Mouse (Mus musculus): Measurements from ENCODE around the gene Angptl8. TPM values are rescaled to one million over a fixed set of nuclear protein-coding genes. Genes with fewer than 3 reads are reported as not detected.
A peak's percentile ranks its signal among the peaks of the same experiment; 100 is the strongest.

The Angptl8 gene
- polyA plus RNA-seq, 1 experiment from 2014 or later, result 2.8 TPM

DNA sequence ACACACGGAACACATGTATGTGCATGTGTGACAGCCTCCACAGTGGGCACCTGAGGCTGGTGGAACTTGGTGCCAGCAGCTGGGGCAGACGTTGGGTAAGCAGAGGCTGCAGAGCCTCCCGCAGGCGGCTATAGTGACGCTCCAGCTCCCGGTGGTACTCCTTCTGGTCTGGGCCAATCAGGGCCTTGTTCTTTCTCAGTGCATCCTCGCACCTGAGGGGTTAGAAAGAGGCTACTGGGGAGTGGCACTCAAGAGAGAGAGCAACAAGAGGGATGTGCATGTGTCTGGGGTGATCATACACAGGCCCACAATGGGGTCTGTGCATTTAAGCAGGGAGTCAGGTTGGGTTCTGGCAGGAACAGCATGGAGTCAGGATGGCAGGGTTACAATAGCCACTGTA, 34.2 kb upstream of the Angptl8 start:
- 77% methylated on average over 7 of the region's 7 CpGs for WGBS
- ATAC-seq (ENCODE audit: insufficient number of reproducible peaks, insufficient read depth, low FRiP score, low read depth), result no peak
- Histone ChIP-seq H3K4me3 (ENCODE audit: low read depth, low read length) (no peak overlapping the region), H3K9me3 (ENCODE audit: control insufficient read depth, low read depth, low read length) (no peaks in the 10 kb centered on the region), H3K27ac (ENCODE audit: low read length) (no peak overlapping the region), H3K4me1 (ENCODE audit: control insufficient read depth, insufficient read depth, low read length) (peaks cover 20% of the 10 kb centered on the region), H3K36me3 (ENCODE audit: control insufficient read depth, insufficient read depth, low read length) (peaks cover 16% of the 10 kb centered on the region), H3K9ac (replicated peaks; ENCODE audit: low read depth, low read length) (no peak overlapping the region), H3K27me3 (ENCODE audit: control insufficient read depth, insufficient read depth, low read length) (no peaks in the 10 kb centered on the region), H3K4me2 (replicated peaks; ENCODE audit: low read depth, low read length) (no peak overlapping the region)

DNA sequence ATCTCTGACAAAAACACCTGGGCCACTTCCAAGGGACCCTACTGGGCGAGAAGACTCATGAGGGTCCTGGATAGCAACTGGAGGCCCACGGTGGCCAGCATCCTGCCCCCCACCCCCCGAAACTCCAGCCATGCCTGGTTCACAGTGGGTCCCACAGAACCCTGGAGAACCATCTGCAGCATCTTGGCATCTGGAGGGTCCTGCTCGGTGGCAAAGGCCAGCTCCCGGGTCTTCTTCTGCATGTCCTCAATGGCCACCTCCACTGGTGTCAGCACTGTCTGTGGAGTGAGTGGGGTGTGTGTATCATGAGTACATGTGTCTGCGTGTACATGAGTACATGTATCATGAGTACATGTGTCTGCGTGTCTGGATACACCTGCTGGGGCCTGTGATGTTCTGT, 33.7 kb upstream of the Angptl8 start:
- no peak overlapping the region for H3K4me3 ChIP-seq (ENCODE audit: low read depth, low read length)
- WGBS, result 91% methylated on average over 7 of the region's 7 CpGs
- H3K9me3 ChIP-seq (ENCODE audit: control insufficient read depth, low read depth, low read length), result no peaks in the 10 kb centered on the region
- no peak overlapping the region for H3K4me2 ChIP-seq (replicated peaks; ENCODE audit: low read depth, low read length)
- ATAC-seq (ENCODE audit: insufficient number of reproducible peaks, insufficient read depth, low FRiP score, low read depth), result no peak
- H3K27me3 ChIP-seq (ENCODE audit: control insufficient read depth, insufficient read depth, low read length), result no peaks in the 10 kb centered on the region
- peaks cover 15% of the 10 kb centered on the region for H3K4me1 ChIP-seq (ENCODE audit: control insufficient read depth, insufficient read depth, low read length)
- no peak overlapping the region for H3K9ac ChIP-seq (replicated peaks; ENCODE audit: low read depth, low read length)
- H3K27ac ChIP-seq (ENCODE audit: low read length), result no peak overlapping the region
- peaks cover 16% of the 10 kb centered on the region for H3K36me3 ChIP-seq (ENCODE audit: control insufficient read depth, insufficient read depth, low read length)

DNA sequence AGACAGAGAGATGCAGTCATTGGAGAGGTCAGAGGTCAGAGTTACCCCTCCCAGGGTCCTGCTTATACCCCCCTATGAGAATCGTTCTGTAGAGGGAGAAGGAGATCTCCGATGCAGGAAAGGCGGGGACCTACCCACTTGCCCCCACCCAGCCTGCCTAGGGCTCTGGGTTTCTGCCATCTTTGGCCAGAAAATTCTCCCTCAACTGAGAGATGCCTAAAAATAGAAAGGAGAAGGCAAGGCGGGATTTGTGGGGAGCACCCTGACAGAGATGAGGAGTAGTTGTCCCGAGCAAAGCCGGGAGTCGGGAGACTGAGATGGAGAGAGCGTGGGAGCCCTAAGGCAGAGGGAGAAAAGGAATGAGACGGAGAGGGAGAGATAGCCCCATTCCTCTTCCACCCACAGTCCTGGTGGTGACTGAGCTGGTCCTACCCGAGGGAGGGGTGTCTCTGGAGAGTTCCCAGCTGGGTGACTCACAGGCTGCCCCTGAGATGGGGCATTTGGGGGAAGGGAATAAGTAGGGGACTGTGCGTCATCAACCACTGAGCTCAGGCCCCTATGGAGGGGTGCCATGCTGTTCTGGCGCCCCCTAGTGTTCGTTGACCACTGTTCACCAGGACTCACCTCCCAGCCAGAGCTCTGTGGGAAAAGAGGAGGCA, 31.2 kb upstream of the Angptl8 start:
- peak; percentile 87 for ATAC-seq (ENCODE audit: insufficient number of reproducible peaks, insufficient read depth, low FRiP score, low read depth)
- peaks cover 16% of the 10 kb centered on the region for H3K36me3 ChIP-seq (ENCODE audit: control insufficient read depth, insufficient read depth, low read length)
- 0 out of 2 replicates have a peak, but pooled peaks cover 4% of the 10 kb centered on the region for H3K4me1 ChIP-seq (ENCODE audit: control insufficient read depth, insufficient read depth, low read length)
- no peaks in the 10 kb centered on the region for H3K9me3 ChIP-seq (ENCODE audit: control insufficient read depth, low read depth, low read length)
- H3K27me3 ChIP-seq (ENCODE audit: control insufficient read depth, insufficient read depth, low read length), result no peaks in the 10 kb centered on the region
- H3K4me2 ChIP-seq (replicated peaks; ENCODE audit: low read depth, low read length), result 0 out of 2 replicates have a peak overlapping the region, but pooled peaks have one; percentile 18
- H3K27ac ChIP-seq (ENCODE audit: low read length), result peak overlapping the region; percentile 61
- H3K4me3 ChIP-seq (ENCODE audit: low read depth, low read length), result no peak overlapping the region
- H3K9ac ChIP-seq (replicated peaks; ENCODE audit: low read depth, low read length), result no peak overlapping the region
- 34% methylated on average over 13 of the region's 13 CpGs for WGBS

DNA sequence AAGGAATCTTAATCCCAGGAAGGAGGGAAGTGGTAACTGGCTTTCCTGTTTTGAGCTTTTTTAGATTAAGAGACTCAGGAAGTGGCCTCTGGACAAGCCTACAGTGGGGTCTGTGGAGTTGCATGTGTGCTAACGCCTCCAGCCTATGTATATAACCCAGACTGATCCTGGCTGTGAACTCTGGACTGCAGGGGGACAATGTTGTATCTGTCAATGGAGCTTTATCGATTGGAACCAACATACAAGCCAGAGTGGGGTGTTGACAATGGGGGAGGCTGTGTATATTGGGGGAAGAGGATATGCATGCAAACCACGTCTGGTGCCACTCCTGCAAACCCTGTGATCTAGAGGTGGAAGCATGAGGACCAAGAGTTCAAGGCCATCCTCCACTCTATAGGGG, 28.9 kb upstream of the Angptl8 start:
- no peak overlapping the region for H3K4me3 ChIP-seq (ENCODE audit: low read depth, low read length)
- no peak overlapping the region for H3K9ac ChIP-seq (replicated peaks; ENCODE audit: low read depth, low read length)
- H3K36me3 ChIP-seq (ENCODE audit: control insufficient read depth, insufficient read depth, low read length), result peaks cover 10% of the 10 kb centered on the region
- H3K9me3 ChIP-seq (ENCODE audit: control insufficient read depth, low read depth, low read length), result no peaks in the 10 kb centered on the region
- 48% methylated on average over 3 of the region's 3 CpGs for WGBS
- no peak overlapping the region for H3K4me2 ChIP-seq (replicated peaks; ENCODE audit: low read depth, low read length)
- no peaks in the 10 kb centered on the region for H3K27me3 ChIP-seq (ENCODE audit: control insufficient read depth, insufficient read depth, low read length)
- no peak for ATAC-seq (ENCODE audit: insufficient number of reproducible peaks, insufficient read depth, low FRiP score, low read depth)
- H3K4me1 ChIP-seq (ENCODE audit: control insufficient read depth, insufficient read depth, low read length), result 0 out of 2 replicates have a peak, but pooled peaks cover 4% of the 10 kb centered on the region
- H3K27ac ChIP-seq (ENCODE audit: low read length), result no peak overlapping the region

DNA sequence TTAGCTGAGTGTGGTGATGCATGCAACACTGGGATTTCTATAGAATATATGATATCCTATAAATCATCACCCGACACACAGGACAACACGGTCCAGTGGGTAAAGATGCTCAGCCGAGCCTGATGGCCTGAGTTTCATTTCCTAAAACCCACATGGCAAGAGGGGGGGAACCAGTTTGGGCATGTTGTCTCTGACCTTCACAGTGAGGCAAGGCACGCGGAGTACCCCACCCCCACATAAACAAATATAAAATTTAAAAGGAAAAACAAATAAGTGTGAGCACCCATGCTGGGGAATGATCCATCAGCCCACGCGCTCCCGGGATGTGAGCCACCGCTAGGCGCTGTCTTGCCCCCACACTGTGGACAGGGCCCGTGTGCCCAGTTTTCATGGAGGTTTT, 28.3 kb upstream of the Angptl8 start:
- Histone ChIP-seq H3K9ac (replicated peaks; ENCODE audit: low read depth, low read length) (no peak overlapping the region), H3K27ac (ENCODE audit: low read length) (no peak overlapping the region), H3K4me1 (ENCODE audit: control insufficient read depth, insufficient read depth, low read length) (0 out of 2 replicates have a peak, but pooled peaks cover 4% of the 10 kb centered on the region), H3K4me2 (replicated peaks; ENCODE audit: low read depth, low read length) (no peak overlapping the region), H3K9me3 (ENCODE audit: control insufficient read depth, low read depth, low read length) (no peaks in the 10 kb centered on the region), H3K4me3 (ENCODE audit: low read depth, low read length) (no peak overlapping the region), H3K27me3 (ENCODE audit: control insufficient read depth, insufficient read depth, low read length) (no peaks in the 10 kb centered on the region), H3K36me3 (ENCODE audit: control insufficient read depth, insufficient read depth, low read length) (peaks cover 7% of the 10 kb centered on the region)
- ATAC-seq (ENCODE audit: insufficient number of reproducible peaks, insufficient read depth, low FRiP score, low read depth), result no peak
- 76% methylated on average over 11 of the region's 11 CpGs for WGBS

DNA sequence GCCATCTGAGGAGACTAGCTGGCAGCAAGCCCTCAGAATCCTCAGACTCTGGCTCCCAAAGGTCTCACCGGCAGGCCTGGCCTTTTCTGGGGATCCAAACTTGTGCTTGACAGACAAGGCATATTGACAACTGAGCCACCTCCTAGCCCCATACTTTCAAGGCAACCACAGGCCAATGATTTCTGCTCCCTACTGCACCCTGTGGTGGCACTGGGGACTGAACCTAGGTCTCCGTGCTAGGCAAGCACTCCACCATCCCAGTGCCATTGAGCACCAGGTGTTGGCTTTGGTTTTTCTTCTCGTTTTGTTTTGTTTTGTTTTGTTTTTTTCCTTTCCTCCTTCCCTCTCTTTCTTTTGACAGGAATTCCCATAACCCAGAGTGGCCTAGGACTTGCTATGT, 26.7 kb upstream of the Angptl8 start:
- H3K27me3 ChIP-seq (ENCODE audit: control insufficient read depth, insufficient read depth, low read length), result no peaks in the 10 kb centered on the region
- H3K27ac ChIP-seq (ENCODE audit: low read length), result no peak overlapping the region
- no peak overlapping the region for H3K4me3 ChIP-seq (ENCODE audit: low read depth, low read length)
- no peak overlapping the region for H3K9ac ChIP-seq (replicated peaks; ENCODE audit: low read depth, low read length)
- H3K4me1 ChIP-seq (ENCODE audit: control insufficient read depth, insufficient read depth, low read length), result 0 out of 2 replicates have a peak, but pooled peaks cover 4% of the 10 kb centered on the region
- no peaks in the 10 kb centered on the region for H3K9me3 ChIP-seq (ENCODE audit: control insufficient read depth, low read depth, low read length)
- H3K36me3 ChIP-seq (ENCODE audit: control insufficient read depth, insufficient read depth, low read length), result peaks cover 14% of the 10 kb centered on the region
- WGBS, result 73% methylated on average over 3 of the region's 3 CpGs
- ATAC-seq (ENCODE audit: insufficient number of reproducible peaks, insufficient read depth, low FRiP score, low read depth), result no peak
- no peak overlapping the region for H3K4me2 ChIP-seq (replicated peaks; ENCODE audit: low read depth, low read length)

DNA sequence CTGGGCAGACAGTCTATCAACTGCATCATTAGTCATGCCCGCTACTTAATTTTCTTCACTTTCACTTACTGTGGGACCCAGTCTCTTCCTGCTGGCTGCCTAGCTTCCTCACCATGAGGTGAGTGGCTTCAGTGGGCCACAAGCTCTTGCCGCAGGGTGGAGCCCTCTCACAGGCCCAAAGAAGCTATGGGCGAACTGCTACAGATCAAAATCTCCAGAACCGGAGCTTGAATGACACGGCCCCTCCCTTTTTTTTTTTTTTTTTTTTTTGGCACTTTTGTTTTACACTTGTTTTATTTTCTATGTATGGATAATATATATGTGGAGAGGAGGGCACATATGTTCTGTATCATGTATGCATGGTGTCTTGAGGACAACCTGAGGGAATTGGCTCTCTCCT, 24.1 kb upstream of the Angptl8 start:
- no peak for ATAC-seq (ENCODE audit: insufficient number of reproducible peaks, insufficient read depth, low FRiP score, low read depth)
- peaks cover 33% of the 10 kb centered on the region for H3K36me3 ChIP-seq (ENCODE audit: control insufficient read depth, insufficient read depth, low read length)
- no peak overlapping the region for H3K9ac ChIP-seq (replicated peaks; ENCODE audit: low read depth, low read length)
- no peaks in the 10 kb centered on the region for H3K4me1 ChIP-seq (ENCODE audit: control insufficient read depth, insufficient read depth, low read length)
- H3K27me3 ChIP-seq (ENCODE audit: control insufficient read depth, insufficient read depth, low read length), result no peaks in the 10 kb centered on the region
- WGBS, result 93% methylated on average over 5 of the region's 5 CpGs
- H3K9me3 ChIP-seq (ENCODE audit: control insufficient read depth, low read depth, low read length), result no peaks in the 10 kb centered on the region
- no peak overlapping the region for H3K4me3 ChIP-seq (ENCODE audit: low read depth, low read length)
- H3K27ac ChIP-seq (ENCODE audit: low read length), result no peak overlapping the region
- H3K4me2 ChIP-seq (replicated peaks; ENCODE audit: low read depth, low read length), result no peak overlapping the region

DNA sequence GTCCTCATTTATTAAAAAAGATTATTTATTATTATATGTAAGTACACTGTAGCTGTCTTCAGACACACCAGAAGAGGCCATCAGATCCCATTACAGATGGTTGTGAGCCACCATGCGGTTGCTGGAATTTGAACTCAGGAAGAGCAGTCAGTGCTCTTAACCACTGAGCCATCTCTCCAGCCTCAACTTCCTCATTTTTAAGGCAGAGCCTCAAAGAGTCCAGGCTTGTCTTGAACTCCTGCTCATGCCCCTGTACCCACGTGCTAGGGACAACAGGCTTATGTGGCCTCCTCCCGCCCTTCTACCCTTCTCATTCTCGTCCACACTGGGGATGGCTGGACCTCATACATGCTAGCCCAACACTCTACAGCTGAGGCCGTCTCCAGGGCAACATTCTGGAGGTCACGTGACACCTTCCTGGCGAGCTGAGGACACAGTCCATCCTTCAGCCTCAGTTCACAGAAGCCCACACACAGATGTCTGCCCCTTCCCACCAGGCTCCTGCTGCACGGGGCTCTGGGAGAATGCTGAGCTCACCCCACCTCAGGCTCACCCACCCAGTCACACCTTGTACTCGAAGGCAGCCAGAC, 18.5 kb upstream of the Angptl8 start:
- Histone ChIP-seq H3K9ac (replicated peaks; ENCODE audit: low read depth, low read length) (no peak overlapping the region), H3K27ac (ENCODE audit: low read length) (no peak overlapping the region), H3K4me1 (ENCODE audit: control insufficient read depth, insufficient read depth, low read length) (no peaks in the 10 kb centered on the region), H3K36me3 (ENCODE audit: control insufficient read depth, insufficient read depth, low read length) (peaks cover 64% of the 10 kb centered on the region), H3K4me2 (replicated peaks; ENCODE audit: low read depth, low read length) (no peak overlapping the region), H3K27me3 (ENCODE audit: control insufficient read depth, insufficient read depth, low read length) (no peaks in the 10 kb centered on the region), H3K4me3 (ENCODE audit: low read depth, low read length) (no peak overlapping the region), H3K9me3 (ENCODE audit: control insufficient read depth, low read depth, low read length) (no peaks in the 10 kb centered on the region)
- ATAC-seq (ENCODE audit: insufficient number of reproducible peaks, insufficient read depth, low FRiP score, low read depth), result no peak
- WGBS, result 68% methylated on average over 9 of the region's 9 CpGs
